Mouse (Mus musculus) MEL (cell line): ENCODE data around the gene Prnd.

ENCODE experiments used
- CTCF ChIP-seq, 3 experiments: IDR thresholded peaks in 2 of 3; conservative IDR thresholded peaks in 1 of 3; 2 replicates each; pipeline ENCODE4 v1.5.1; 2011 to 2012; ENCODE audit warnings: low read length in 3 of 3, low read depth in 2 of 3, mild to moderate bottlenecking in 2 of 3, improper control_type of control experiment in 1 of 3, inconsistent platforms in 1 of 3, mixed read lengths in 1 of 3, moderate library complexity in 1 of 3; ENCODE audit not compliant: control insufficient read depth in 1 of 3, insufficient read depth in 1 of 3, poor library complexity in 1 of 3, severe bottlenecking in 1 of 3
- E2F4 ChIP-seq: IDR thresholded peaks from 2 replicates; pipeline ENCODE4 v1.6.1; 2011; ENCODE audit warnings: low read depth, low read length, improper control_type of control experiment, borderline replicate concordance
- GATA1 ChIP-seq: IDR thresholded peaks from 2 replicates; pipeline ENCODE4 v1.6.1; 2011; ENCODE audit warnings: low read depth, low read length, improper control_type of control experiment
- HCFC1 ChIP-seq: IDR thresholded peaks from 2 replicates; pipeline ENCODE4 v1.6.1; 2012; ENCODE audit warnings: low read depth, mild to moderate bottlenecking, inconsistent platforms, low read length, improper control_type of control experiment, moderate library complexity
- MAZ ChIP-seq: IDR thresholded peaks from 2 replicates; pipeline ENCODE4 v1.6.1; 2012; ENCODE audit warnings: low read depth, mild to moderate bottlenecking, inconsistent platforms, low read length, improper control_type of control experiment
- NELFE ChIP-seq: IDR thresholded peaks from 2 replicates; pipeline ENCODE4 v1.6.1; 2011; ENCODE audit warnings: low read depth, low read length, improper control_type of control experiment
- POLR2A ChIP-seq, 2 experiments: IDR thresholded peaks; 2 replicates each; pipeline ENCODE4 v1.6.1; 2011 to 2012; ENCODE audit warnings: low read length in 2 of 2, mild to moderate bottlenecking in 2 of 2, control low read depth in 1 of 2, improper control_type of control experiment in 1 of 2, low read depth in 1 of 2, moderate library complexity in 1 of 2; ENCODE audit not compliant: control insufficient read depth in 1 of 2, insufficient read depth in 1 of 2, poor library complexity in 1 of 2
- POLR2AphosphoS2 ChIP-seq: IDR thresholded peaks from 2 replicates; pipeline ENCODE4 v1.6.1; 2011; ENCODE audit warnings: low read length, improper control_type of control experiment
- POLR2AphosphoS5 ChIP-seq: IDR thresholded peaks from 2 replicates; pipeline ENCODE4 v1.6.1; 2012; ENCODE audit warnings: low read depth, borderline replicate concordance, mild to moderate bottlenecking, inconsistent platforms, low read length, moderate library complexity, mixed read lengths
- TCF12 ChIP-seq: IDR thresholded peaks from 2 replicates; pipeline ENCODE4 v1.6.1; 2014; ENCODE audit warnings: low read depth, mild to moderate bottlenecking, inconsistent platforms, low read length, improper control_type of control experiment, moderate library complexity
- ZNF384 ChIP-seq: IDR thresholded peaks from 2 replicates; pipeline ENCODE4 v1.6.1; 2012; ENCODE audit warnings: low read depth, mild to moderate bottlenecking, inconsistent platforms, low read length, improper control_type of control experiment

- TF ChIP-seq ZNF384 (no peak), CTCF (IDR thresholded peaks at IDR 0.05 in 2 of 3, conservative IDR thresholded peaks at IDR 0.05 in 1 of 3; ENCODE audit: control insufficient read depth in 1 of 3, insufficient read depth in 1 of 3, low read depth in 2 of 3, low read length in 3 of 3, poor library complexity in 1 of 3, severe bottlenecking in 1 of 3) (no peak), TCF12 (no peak), HCFC1 (no peak), NELFE (no peak), GATA1 (no peak), POLR2A (IDR thresholded peaks at IDR 0.05; ENCODE audit: control insufficient read depth in 1 of 2, insufficient read depth in 1 of 2, low read depth in 1 of 2, low read length in 2 of 2, poor library complexity in 1 of 2) (no peak), MAZ (no peak), E2F4 (no peak), POLR2AphosphoS5 (no peak), POLR2AphosphoS2 (no peak)
Observed at GRCm38 (mm10) chr2:131970597-131970996, 19.9 kb downstream of the Prnd start.
